Mouse (Mus musculus): ENCODE data around the gene Fcrl1. TPM values are rescaled to one million over a fixed set of nuclear protein-coding genes. Genes with fewer than 3 reads are reported as not detected.
A peak's percentile ranks its signal among the peaks of the same experiment; 100 is the strongest.
"Not testable (repeated sequence)": the region's sequence is repeated elsewhere in the genome, so short reads cannot be mapped to it uniquely, and the experiment has no call there.

The Fcrl1 gene
- total RNA-seq (2021), result under 1 TPM in 1 of 2 experiments, not detected in 1; 0.27 TPM
- long read RNA-seq, experiment 1, result 0 reads
- long read RNA-seq, experiment 2, result 0 reads

DNA sequence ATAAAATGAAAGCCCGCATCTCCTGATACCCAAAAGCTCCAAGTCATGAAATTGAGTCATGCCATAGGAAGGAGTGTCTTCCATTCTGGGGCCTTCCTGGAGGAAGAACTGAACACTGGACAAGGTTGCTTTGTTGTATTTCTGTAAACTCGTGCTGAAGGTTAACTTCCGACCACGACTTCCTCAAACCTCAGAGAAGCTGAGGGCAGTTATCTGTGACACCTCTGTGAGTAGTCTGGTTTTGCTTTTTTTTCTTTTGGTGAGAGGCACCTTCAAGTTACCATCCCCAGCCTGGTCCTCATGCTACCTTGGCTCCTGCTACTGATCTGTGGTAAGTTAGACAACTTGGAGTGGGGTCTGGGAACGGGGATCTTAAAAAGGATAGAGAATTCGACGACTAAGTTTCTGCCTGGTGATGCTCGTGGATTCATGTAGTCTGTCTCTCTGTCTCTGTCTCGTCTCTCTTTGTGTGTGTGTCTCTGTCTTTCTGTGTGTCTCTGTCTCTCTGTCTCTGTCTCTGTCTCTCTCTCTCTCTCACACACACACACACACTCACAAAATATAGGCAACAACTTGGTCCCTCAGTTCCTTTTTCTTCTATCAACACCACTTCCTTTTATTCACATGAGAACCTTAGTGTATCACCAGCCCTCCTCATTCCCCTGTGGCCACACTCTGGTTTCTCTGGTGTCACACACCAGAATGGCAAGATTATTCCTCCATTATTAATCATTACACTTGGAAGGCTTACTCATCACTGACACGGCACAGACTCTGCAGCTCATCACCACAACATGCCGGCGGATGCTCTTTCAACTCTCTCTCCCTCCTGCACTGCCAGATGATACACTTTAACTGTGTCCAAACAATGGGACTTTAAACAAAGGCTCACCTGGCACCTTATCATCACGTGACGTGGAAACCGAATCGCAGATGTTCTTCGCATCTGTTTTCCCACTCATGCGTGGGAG, at the start of gene Fcrl1:
Gene Fcrl1, plus strand, starts transcription at position 193 of the 971 bp plus-strand sequence.
- no peak for DNase-seq
- intact Hi-C loops (cut with DNase I), result no loop called here

DNA sequence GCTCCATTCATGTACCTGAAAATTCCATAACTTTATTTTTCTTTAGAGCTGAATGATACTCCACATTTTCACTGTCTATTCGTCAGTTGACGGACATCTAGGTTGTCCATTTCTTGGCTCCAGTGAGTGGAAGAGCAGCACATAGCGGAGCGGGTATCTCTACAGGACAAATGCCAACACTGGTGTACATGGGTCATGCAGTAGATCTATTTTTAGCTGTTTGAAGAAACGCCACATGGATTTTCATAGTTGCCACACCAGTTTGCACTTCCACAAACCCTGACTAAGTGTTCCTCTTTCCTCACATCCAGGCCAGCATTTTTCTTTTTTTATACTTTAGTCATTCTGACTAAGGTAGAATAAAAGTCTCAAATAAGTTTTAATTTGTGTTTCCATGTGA, 38.3 kb upstream of the Fcrl1 start:
- intact Hi-C loops (cut with DNase I), result loop anchor here (5.0 kb wide), 1 partner anchor 69 kb away; no protein-coding TSS in a partner anchor
- DNase-seq, result peak in 1 of 2 experiments; percentile 8

DNA sequence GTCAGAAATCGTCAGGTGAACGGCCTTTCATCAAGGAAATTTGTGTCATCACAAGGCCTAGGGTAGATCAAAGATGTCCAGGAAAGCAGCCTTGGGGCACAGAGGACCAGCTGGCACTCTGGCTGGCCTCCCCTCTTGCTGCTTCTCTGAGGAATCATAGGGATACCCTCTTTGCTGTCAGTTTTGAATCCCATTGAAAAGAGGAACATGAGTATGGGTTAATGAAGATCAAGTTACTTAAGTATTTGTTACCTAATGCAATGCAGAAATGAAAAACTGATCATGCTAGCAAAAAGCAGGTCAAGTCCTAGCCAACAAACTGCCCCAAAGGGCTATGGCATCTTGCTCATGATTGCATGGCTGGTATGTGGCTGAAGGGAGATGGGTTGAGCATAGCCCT, 25.2 kb upstream of the Fcrl1 start:
- DNase-seq; intact Hi-C loops (cut with DNase I): not testable (repeated sequence)

GRCm38 (mm10) chr3:87357581-87357980, 18.6 kb upstream of the Fcrl1 start, which contains the start of gene Cd5l:
Gene Cd5l, plus strand, starts transcription at chr3:87357881.
- intact Hi-C loops (cut with DNase I), result no loop called here
- DNase-seq, result no peak

GRCm38 (mm10) chr3:87359215-87359614, 17.0 kb upstream of the Fcrl1 start:
- DNase-seq, result no peak

DNA sequence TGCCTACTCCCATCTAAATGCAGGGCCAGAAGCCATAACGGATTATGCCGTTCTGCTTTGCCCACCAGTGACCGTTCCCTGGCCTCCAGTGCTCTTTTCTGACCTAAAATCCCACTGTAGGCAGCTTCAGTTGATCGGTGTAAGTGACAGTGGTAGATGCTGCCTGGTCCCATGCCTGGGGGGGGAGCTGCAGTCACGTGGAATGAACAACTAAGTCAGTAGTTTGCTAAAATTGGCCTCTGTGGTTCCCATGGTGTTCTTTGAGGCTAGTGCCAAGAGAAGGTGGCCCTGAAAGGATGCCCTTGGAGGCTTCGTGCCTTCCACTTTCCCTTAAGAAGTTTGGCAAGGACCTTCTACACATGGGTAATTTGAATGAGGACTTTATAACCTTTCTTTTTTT, 15.7 kb upstream of the Fcrl1 start:
- intact Hi-C loops (cut with DNase I), result no loop called here
- DNase-seq, result no peak

More at GRCm38 (mm10) chr3:87359215-87359614, 17.0 kb upstream of the Fcrl1 start:
- intact Hi-C loops (cut with DNase I), result no loop called here

GRCm38 (mm10) chr3:87365691-87366090, 10.5 kb upstream of the Fcrl1 start:
- DNase-seq, result no peak
- intact Hi-C loops (cut with DNase I), result no loop called here

- DNase-seq, result no peak
- intact Hi-C loops (cut with DNase I), result no loop called here
These were observed 8.7 kb upstream of the Fcrl1 start for GRCm38 (mm10) chr3:87367511-87367910.

DNA sequence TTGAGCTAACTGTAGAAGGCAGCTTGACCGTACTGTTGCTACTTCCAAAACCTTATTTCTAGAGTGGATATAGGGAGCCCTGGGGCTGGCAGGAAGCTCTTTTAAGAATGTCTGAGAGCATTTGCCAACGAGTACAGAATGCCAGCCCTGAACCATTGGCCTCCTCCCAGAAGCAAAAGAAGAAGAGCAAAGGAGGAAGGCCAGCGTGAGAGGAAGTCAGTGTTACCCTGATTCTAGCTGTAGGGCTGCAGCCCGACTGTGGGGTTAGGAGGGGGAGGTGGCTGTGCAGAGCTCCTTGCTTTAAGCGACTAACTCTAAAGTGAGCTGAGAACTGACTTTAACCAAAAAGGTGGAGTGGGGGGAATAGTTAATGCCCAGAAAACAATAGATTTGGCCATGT, 7.0 kb upstream of the Fcrl1 start:
- intact Hi-C loops (cut with DNase I), result no loop called here
- no peak for DNase-seq

GRCm38 (mm10) chr3:87377228-87377627, 1.0 kb downstream of the Fcrl1 start:
- no peak for DNase-seq
- intact Hi-C loops (cut with DNase I), result no loop called here

DNA sequence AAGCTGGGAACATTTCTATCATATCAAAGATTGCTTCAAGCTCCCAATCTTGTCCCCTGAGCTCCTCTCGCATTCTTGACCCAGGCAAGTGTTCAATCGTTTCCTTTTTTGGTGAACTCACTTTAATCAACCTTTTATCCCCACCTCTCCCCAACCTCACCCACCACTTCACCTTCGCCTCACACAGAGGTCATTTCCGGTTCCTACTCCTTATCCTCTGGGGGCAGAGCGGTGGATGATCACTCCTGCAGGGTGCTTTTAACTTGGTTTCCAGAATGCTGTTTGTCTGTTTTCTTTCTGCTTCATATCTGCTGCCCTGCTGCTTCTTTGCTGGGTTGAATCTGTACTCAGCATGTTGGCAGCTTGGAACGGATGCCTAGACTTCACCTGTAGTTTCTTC, 1.5 kb downstream of the Fcrl1 start:
- DNase-seq, result no peak
- intact Hi-C loops (cut with DNase I), result no loop called here

DNA sequence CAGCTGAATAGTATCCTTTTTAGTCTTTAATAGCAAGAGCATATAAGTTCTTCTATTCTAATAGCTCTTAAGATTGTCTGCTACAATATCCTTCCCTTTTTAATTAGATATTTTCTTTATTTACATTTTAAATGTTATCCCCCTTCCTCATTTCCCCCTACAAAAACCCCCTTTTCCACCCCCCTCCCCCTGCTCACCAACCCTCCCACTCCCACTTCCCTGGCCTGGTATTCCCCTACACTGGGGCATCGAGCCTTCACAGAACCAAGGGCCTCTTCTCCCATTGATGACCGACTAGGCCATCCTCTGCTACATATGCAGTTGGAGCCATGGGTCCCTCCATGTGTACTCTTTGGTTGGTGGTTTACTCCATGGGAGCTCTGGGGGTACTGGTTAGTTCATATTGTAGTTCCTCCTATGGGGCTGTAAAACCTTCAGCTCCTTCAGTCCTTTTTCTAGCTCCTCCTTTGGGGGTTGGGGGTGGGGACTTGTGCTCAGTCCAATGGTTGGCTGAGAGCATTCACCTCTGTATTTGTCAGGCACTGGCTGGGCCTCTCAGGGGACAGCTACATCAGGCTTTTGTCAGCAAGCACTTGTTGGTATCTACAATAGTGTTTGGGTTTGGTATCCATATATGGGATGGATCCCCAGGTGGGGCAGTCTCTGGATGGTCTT, 3.6 kb downstream of the Fcrl1 start:
- intact Hi-C loops (cut with DNase I); DNase-seq: not testable (repeated sequence)

GRCm38 (mm10) chr3:87381806-87382712, 5.9 kb downstream of the Fcrl1 start:
- no peak for DNase-seq
- intact Hi-C loops (cut with DNase I), result no loop called here

DNA sequence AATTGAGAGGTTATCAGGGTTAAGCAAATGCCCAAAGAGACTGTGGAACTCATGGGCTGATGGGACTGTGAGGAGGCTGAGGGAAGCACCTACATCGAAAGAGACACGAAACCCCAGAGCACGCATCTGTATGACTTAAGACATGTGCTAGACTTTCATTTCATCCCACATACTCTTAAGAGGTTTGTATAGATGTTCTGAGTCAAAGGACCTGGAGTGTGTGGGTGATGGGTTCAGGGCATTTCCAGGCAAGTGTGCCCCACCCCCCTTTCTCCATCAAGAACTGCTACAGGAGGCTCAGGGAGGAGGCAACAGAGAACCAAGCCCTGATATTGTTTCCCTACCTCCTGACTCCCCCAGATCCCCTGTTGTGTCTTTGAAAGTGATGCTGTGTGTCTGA, 7.1 kb downstream of the Fcrl1 start:
- no peak for DNase-seq
- intact Hi-C loops (cut with DNase I), result no loop called here

- intact Hi-C loops (cut with DNase I), result no loop called here
- no peak for DNase-seq
These were observed 8.9 kb downstream of the Fcrl1 start for GRCm38 (mm10) chr3:87385105-87385504.

DNA sequence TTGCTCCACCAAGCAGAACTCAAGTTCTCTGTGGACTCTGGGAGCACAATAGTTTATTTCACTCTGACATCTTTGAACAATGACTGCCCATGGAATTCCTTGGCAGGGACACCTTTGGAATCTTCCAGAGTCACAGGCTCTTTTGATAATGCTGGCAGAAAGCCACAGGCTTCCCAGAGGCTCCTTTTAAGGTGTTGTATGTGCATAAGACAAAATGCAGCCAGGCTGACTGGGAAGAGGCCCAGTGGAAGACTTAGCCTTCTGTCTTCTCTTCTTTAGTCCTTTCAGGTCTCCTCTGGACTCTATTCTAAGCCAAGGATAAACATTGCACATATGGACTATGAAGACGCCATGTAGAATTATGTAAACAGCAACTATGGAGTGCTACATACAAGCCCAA, 14.7 kb downstream of the Fcrl1 start:
- peak in 1 of 2 experiments; percentile 34 for DNase-seq
- intact Hi-C loops (cut with DNase I), result no loop called here

DNA sequence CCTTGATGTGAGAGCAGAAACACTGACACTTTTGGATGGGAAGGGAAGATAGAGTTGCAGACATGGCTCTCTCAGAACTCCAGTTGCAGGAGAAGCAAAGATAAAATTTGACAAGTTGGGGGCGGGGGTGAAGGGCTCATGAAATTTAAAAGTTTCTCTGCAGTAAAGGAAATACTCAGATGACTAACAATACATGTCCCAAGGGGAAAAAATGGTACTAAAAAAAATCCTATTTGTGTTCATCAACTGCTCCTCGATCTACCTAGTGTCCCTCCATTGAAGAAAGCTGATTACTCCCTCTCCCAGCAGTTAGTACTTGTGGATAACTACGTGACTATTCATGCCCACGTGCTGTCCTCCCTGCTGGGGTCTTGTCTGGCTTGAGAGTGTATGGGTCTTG, 22.6 kb downstream of the Fcrl1 start:
- intact Hi-C loops (cut with DNase I), result no loop called here

DNA sequence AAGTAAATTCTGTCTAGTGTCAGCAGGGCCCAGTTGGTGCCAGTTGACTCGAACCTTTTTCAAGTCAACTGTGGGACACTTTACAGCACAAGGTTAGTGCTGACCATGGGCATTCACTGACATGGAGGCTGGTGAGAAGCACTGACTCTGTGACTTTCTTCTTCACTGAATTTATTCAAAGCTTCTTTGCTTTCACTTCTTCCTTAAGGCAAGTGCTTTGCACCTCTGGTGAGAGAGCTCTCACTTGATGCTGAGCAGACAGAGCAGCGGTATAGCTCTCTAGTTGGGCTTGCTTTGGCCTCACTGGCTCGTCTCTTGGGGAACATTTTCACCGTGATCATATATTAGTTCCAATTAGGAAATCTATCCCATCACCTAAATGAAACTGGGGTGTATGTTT, 23.7 kb downstream of the Fcrl1 start:
- intact Hi-C loops (cut with DNase I), result no loop called here
- no peak for DNase-seq

More for the DNA sequence above, 22.6 kb downstream of the Fcrl1 start:
- no peak for DNase-seq

DNA sequence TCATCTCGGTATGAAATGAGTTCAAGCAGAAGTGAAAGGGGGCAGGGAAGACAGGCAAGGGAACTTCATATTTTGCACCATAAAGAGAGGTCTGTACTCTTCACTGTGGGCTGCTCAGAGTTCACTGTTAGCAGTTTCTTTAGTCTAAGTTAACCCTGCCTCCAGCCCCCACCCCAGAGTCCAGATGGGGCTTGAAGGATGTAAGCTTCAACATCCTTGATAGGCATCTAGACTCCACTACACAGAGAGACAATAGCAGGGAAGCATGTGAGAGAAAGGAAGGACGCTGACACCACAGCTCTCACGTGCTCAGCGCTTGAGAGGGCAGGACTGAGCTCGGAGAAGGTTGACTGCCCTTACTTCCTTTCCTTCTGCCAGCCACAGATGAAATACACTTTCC, 25.1 kb downstream of the Fcrl1 start:
- DNase-seq, result no peak
- intact Hi-C loops (cut with DNase I), result no loop called here

- peak in 1 of 2 experiments; percentile 11 for DNase-seq
These were observed 32.0 kb downstream of the Fcrl1 start for GRCm38 (mm10) chr3:87408171-87408570.

More at GRCm38 (mm10) chr3:87408171-87408570, 32.0 kb downstream of the Fcrl1 start:
- intact Hi-C loops (cut with DNase I), result loop anchor here (5.0 kb wide), 2 partner anchors 71 to 166 kb away; no protein-coding TSS in a partner anchor
